Mouse (Mus musculus) G1E (cell line): ENCODE results near the gene Rnf34. TPM values are rescaled to one million over a fixed set of nuclear protein-coding genes. Genes with fewer than 3 reads are reported as not detected.
A peak's percentile ranks its signal among the peaks of the same experiment; 100 is the strongest.

Experiments used
- ATAC-seq: 2 replicates; pipeline ENCODE4 v1.8.0; 2016; ENCODE audit warnings: mild to moderate bottlenecking; ENCODE audit not compliant: insufficient number of reproducible peaks, poor library complexity, low FRiP score, severe bottlenecking; ENCODE audit errors: extremely low read depth
- DNase-seq: peaks from one replicate; pipeline ENCODE4 v3.0.0; 2012; ENCODE audit warnings: low spot score
- H3K27me3 ChIP-seq: 2 replicates; pipeline ENCODE4 v1.6.1; 2012; ENCODE audit warnings: mild to moderate bottlenecking, low read length, inconsistent platforms; ENCODE audit not compliant: insufficient read depth
- H3K36me3 ChIP-seq: replicated peaks from 2 replicates; pipeline ENCODE3; 2012; ENCODE audit warnings: mild to moderate bottlenecking, inconsistent platforms
- H3K4me1 ChIP-seq: 2 replicates; pipeline ENCODE4 v1.6.1; 2012; ENCODE audit warnings: low read depth, low read length, inconsistent platforms, mixed read lengths; ENCODE audit not compliant: insufficient read depth
- H3K4me3 ChIP-seq: 2 replicates; pipeline ENCODE4 v1.5.1; 2012; ENCODE audit warnings: low read depth, mild to moderate bottlenecking, inconsistent platforms, low read length, moderate library complexity, mixed read lengths
- H3K9me3 ChIP-seq: replicated peaks from 2 replicates; pipeline ENCODE4 v1.6.1; 2012; ENCODE audit warnings: inconsistent platforms
- CTCF ChIP-seq: IDR thresholded peaks from 2 replicates; pipeline ENCODE4 v1.5.1; 2012; ENCODE audit warnings: low read depth, low read length, inconsistent platforms, mixed read lengths
- GATA1 ChIP-seq: IDR thresholded peaks from 2 replicates; pipeline ENCODE4 v1.6.1; 2012; ENCODE audit warnings: borderline replicate concordance, low read length, inconsistent platforms, mixed read lengths
- GATA2 ChIP-seq: IDR thresholded peaks from 2 replicates; pipeline ENCODE4 v1.6.1; 2012; ENCODE audit warnings: low read depth, low read length, inconsistent platforms, borderline replicate concordance
- POLR2AphosphoS5 ChIP-seq: IDR thresholded peaks from 2 replicates; pipeline ENCODE4 v1.6.1; 2012; ENCODE audit warnings: low read depth, low read length, inconsistent platforms; ENCODE audit not compliant: insufficient replicate concordance
- TAL1 ChIP-seq: conservative IDR thresholded peaks from 2 replicates; pipeline ENCODE4 v1.6.1; 2012; ENCODE audit warnings: low read depth, low read length, inconsistent platforms, mixed read lengths
- polyA plus RNA-seq: library from polyadenylated mRNA; stranded (reverse); fragments of >175 nt; gene quantifications from 2 replicates; pipeline ENCODE4 v1.2.3, GENCODE M21; 2012
- total RNA-seq, 2 experiments: library from RNA; stranded (forward) in 1 of 2; stranded (reverse) in 1 of 2; fragments of 200-1000 nt in 1 of 2; fragments of >200 nt in 1 of 2; fragmentation: Nextera tagmentation in 1 of 2; gene quantifications; 2 replicates each; pipeline ENCODE4 v1.2.3; 2014 to 2017

Gene Rnf34
- total and polyA plus RNA-seq, 3 experiments = 12.9 to 23.8 (median 18.6) TPM

- DNase-seq (no peak), ATAC-seq (no peak)
- Histone ChIP-seq H3K9me3 (no peaks in the 10 kb centered on the region), H3K4me1 (peaks cover 9% of the 10 kb centered on the region), H3K36me3 (peaks cover 9% of the 10 kb centered on the region), H3K4me3 (no peak overlapping the region), H3K27me3 (no peaks in the 10 kb centered on the region)
- TF ChIP-seq CTCF = no peak
- no peak for TF ChIP-seq GATA1
- no peak for TF ChIP-seq GATA2
- no peak for TF ChIP-seq TAL1
- no peak for TF ChIP-seq POLR2AphosphoS5
Measured at GRCm38 (mm10) chr5:122907182-122907581, 57.3 kb downstream of the Rnf34 start.

- DNase-seq (no peak), ATAC-seq (no peak)
- Histone ChIP-seq H3K4me1 (peaks cover 4% of the 10 kb centered on the region; the same call in 1 of the 2 replicates), H3K4me3 (no peak overlapping the region), H3K36me3 (peaks cover 15% of the 10 kb centered on the region), H3K27me3 (no peaks in the 10 kb centered on the region), H3K9me3 (no peaks in the 10 kb centered on the region)
- TF ChIP-seq TAL1 (no peak), POLR2AphosphoS5 (no peak), GATA2 (no peak), CTCF (no peak), GATA1 (no peak)
Measured at GRCm38 (mm10) chr5:122908001-122908400, 58.2 kb downstream of the Rnf34 start.

- no peak for ATAC-seq
- peaks cover 22% of the 10 kb centered on the region for H3K36me3 ChIP-seq
- H3K9me3 ChIP-seq = no peaks in the 10 kb centered on the region
- DNase-seq = no peak
- H3K27me3 ChIP-seq = no peaks in the 10 kb centered on the region
- no peaks in the 10 kb centered on the region for H3K4me1 ChIP-seq
- H3K4me3 ChIP-seq = no peak overlapping the region
- TF ChIP-seq TAL1 (no peak), POLR2AphosphoS5 (no peak), CTCF (no peak), GATA1 (no peak), GATA2 (no peak)
Measured at GRCm38 (mm10) chr5:122909481-122909880, 59.6 kb downstream of the Rnf34 start.

- Histone ChIP-seq H3K9me3 (no peaks in the 10 kb centered on the region), H3K27me3 (no peaks in the 10 kb centered on the region), H3K4me1 (no peaks in the 10 kb centered on the region), H3K4me3 (no peak overlapping the region), H3K36me3 (peaks cover 35% of the 10 kb centered on the region)
- ATAC-seq (no peak), DNase-seq (no peak)
- TF ChIP-seq GATA2 (no peak), CTCF (0 out of 2 replicates have a peak, but pooled peaks have one; percentile 13)
Measured at GRCm38 (mm10) chr5:122912863-122913262, 63.0 kb downstream of the Rnf34 start.

GRCm38 (mm10) chr5:122916147-122916546 is 66.3 kb downstream of the Rnf34 start:
- H3K36me3 ChIP-seq = peaks cover 43% of the 10 kb centered on the region
- no peaks in the 10 kb centered on the region for H3K4me1 ChIP-seq
- no peak overlapping the region for H3K4me3 ChIP-seq
- TF ChIP-seq CTCF (no peak), POLR2AphosphoS5 (no peak), GATA2 (no peak), GATA1 (no peak), TAL1 (no peak)
- no peaks in the 10 kb centered on the region for H3K27me3 ChIP-seq
- H3K9me3 ChIP-seq = no peaks in the 10 kb centered on the region
- ATAC-seq = no peak
- no peak for DNase-seq

- no peak for ATAC-seq
- TF ChIP-seq GATA1 (no peak), CTCF (no peak), POLR2AphosphoS5 (no peak), GATA2 (no peak), TAL1 (no peak)
- Histone ChIP-seq H3K27me3 (no peaks in the 10 kb centered on the region), H3K4me1 (peaks cover 2% of the 10 kb centered on the region; the same call in 1 of the 2 replicates), H3K4me3 (no peak overlapping the region), H3K36me3 (peaks cover 43% of the 10 kb centered on the region), H3K9me3 (no peaks in the 10 kb centered on the region)
- no peak for DNase-seq
Measured at GRCm38 (mm10) chr5:122917982-122918711, 68.3 kb downstream of the Rnf34 start.

GRCm38 (mm10) chr5:122920557-122920956 is 70.7 kb downstream of the Rnf34 start:
- ATAC-seq (no peak), DNase-seq (no peak)
- TF ChIP-seq GATA1 (no peak), TAL1 (no peak), GATA2 (no peak), POLR2AphosphoS5 (no peak), CTCF (no peak)
- H3K27me3 ChIP-seq = no peaks in the 10 kb centered on the region
- H3K4me3 ChIP-seq = no peak overlapping the region
- H3K36me3 ChIP-seq = peaks cover 34% of the 10 kb centered on the region
- no peaks in the 10 kb centered on the region for H3K9me3 ChIP-seq
- peaks cover 2% of the 10 kb centered on the region; the same call in 1 of the 2 replicates for H3K4me1 ChIP-seq

Other genes with a start within 250 kb of the Rnf34 start
- gene Ift81, start 235.5 kb upstream of the Rnf34 start, total RNA-seq (2014; fragmentation: Nextera tagmentation) = 22.9 and 25.3 TPM in 2 replicates
- 15.9 and 18.0 TPM in 2 replicates for gene Ift81, start 235.5 kb upstream of the Rnf34 start, total RNA-seq (2017)
- 1.5 and 1.8 TPM in 2 replicates for gene Ift81, start 235.5 kb upstream of the Rnf34 start, polyA plus RNA-seq
- gene P2rx7, start 206.1 kb upstream of the Rnf34 start, total RNA-seq (2014; fragmentation: Nextera tagmentation) = 9.0 and 12.9 TPM in 2 replicates
- 7.2 and 8.9 TPM in 2 replicates for gene P2rx7, start 206.1 kb upstream of the Rnf34 start, total RNA-seq (2017)
- 0.72 and 1.1 TPM in 2 replicates for gene P2rx7, start 206.1 kb upstream of the Rnf34 start, polyA plus RNA-seq
- gene P2rx4, start 142.5 kb upstream of the Rnf34 start, total RNA-seq (2014; fragmentation: Nextera tagmentation) = 44.0 and 47.2 TPM in 2 replicates
- gene P2rx4, start 142.5 kb upstream of the Rnf34 start, total RNA-seq (2017) = 61.2 and 67.0 TPM in 2 replicates
- 4.9 and 12.1 TPM in 2 replicates for gene P2rx4, start 142.5 kb upstream of the Rnf34 start, polyA plus RNA-seq
- gene Camkk2, start 70.6 kb upstream of the Rnf34 start, total RNA-seq (2014; fragmentation: Nextera tagmentation) = 9.6 and 12.5 TPM in 2 replicates
- 9.2 and 9.7 TPM in 2 replicates for gene Camkk2, start 70.6 kb upstream of the Rnf34 start, total RNA-seq (2017)
- 18.2 and 21.9 TPM in 2 replicates for gene Camkk2, start 70.6 kb upstream of the Rnf34 start, polyA plus RNA-seq
- 155 and 196 TPM in 2 replicates for gene Anapc5, start 28.7 kb upstream of the Rnf34 start, total RNA-seq (2014; fragmentation: Nextera tagmentation)
- gene Anapc5, start 28.7 kb upstream of the Rnf34 start, total RNA-seq (2017) = 279 and 297 TPM in 2 replicates
- gene Anapc5, start 28.7 kb upstream of the Rnf34 start, polyA plus RNA-seq = 143 and 158 TPM in 2 replicates
- gene Kdm2b, start 139.8 kb downstream of the Rnf34 start, total RNA-seq (2014; fragmentation: Nextera tagmentation) = 33.5 and 38.4 TPM in 2 replicates
- gene Kdm2b, start 139.8 kb downstream of the Rnf34 start, total RNA-seq (2017) = 14.3 and 17.5 TPM in 2 replicates
- 27.0 and 29.0 TPM in 2 replicates for gene Kdm2b, start 139.8 kb downstream of the Rnf34 start, polyA plus RNA-seq
- gene Orai1, start 165.0 kb downstream of the Rnf34 start, total RNA-seq (2014; fragmentation: Nextera tagmentation) = 16.0 and 18.8 TPM in 2 replicates
- 7.1 and 10.2 TPM in 2 replicates for gene Orai1, start 165.0 kb downstream of the Rnf34 start, total RNA-seq (2017)
- gene Orai1, start 165.0 kb downstream of the Rnf34 start, polyA plus RNA-seq = 16.4 and 18.1 TPM in 2 replicates
- not detected in 2 replicates for gene Morn3, start 197.0 kb downstream of the Rnf34 start, total RNA-seq (2014; fragmentation: Nextera tagmentation)
- gene Morn3, start 197.0 kb downstream of the Rnf34 start, total RNA-seq (2017) = 0.23 TPM in 1 of 2 replicates, not detected in the other
- not detected in 2 replicates for gene Morn3, start 197.0 kb downstream of the Rnf34 start, polyA plus RNA-seq
- 2.3 TPM in 1 of 2 replicates, not detected in the other for gene Tmem120b, start 218.4 kb downstream of the Rnf34 start, total RNA-seq (2014; fragmentation: Nextera tagmentation)
- 0.93 and 1.3 TPM in 2 replicates for gene Tmem120b, start 218.4 kb downstream of the Rnf34 start, total RNA-seq (2017)
- 0.53 and 0.59 TPM in 2 replicates for gene Tmem120b, start 218.4 kb downstream of the Rnf34 start, polyA plus RNA-seq